Mouse (Mus musculus) forebrain, embryonic 11.5 days (tissue): ENCODE measurements at regions not wholly inside any gene's neighbourhood (a gene's known extent, or its start where the extent isn't known, plus 50 kb on each side); places are given as distances from the start of the nearest gene placed in this dataset.

ENCODE experiments used
- ATAC-seq: fragments of 200-750 bp; cut with Nextera tagmentation; replicated peaks from 2 replicates; pipeline ENCODE4 v1.8.0; 2017; ENCODE audit warnings: moderate TSS enrichment; ENCODE audit not compliant: low FRiP score
- DNase-seq: peaks from one replicate; pipeline ENCODE4 v3.0.0-alpha.2; 2017; ENCODE audit warnings: low spot score
- H3K27ac ChIP-seq: fragments of 300-500 bp; sonication (generic); 2 replicates; pipeline ENCODE4 v1.5.1; 2014; ENCODE audit warnings: low read depth, low read length
- H3K27me3 ChIP-seq: fragments of 300-500 bp; sonication (generic); 2 replicates; pipeline ENCODE4 v1.6.1; 2014; ENCODE audit warnings: mild to moderate bottlenecking, low read length, mixed read lengths; ENCODE audit not compliant: control insufficient read depth, insufficient read depth
- H3K36me3 ChIP-seq: fragments of 300-500 bp; sonication (generic); 2 replicates; pipeline ENCODE4 v1.6.1; 2014; ENCODE audit warnings: mild to moderate bottlenecking, low read length, moderate library complexity, mixed read lengths; ENCODE audit not compliant: control insufficient read depth, insufficient read depth
- H3K4me1 ChIP-seq: fragments of 300-500 bp; sonication (generic); replicated peaks from 2 replicates; pipeline ENCODE4 v1.6.1; 2014; ENCODE audit warnings: low read length, mixed read lengths; ENCODE audit not compliant: control insufficient read depth, insufficient read depth
- H3K4me2 ChIP-seq: fragments of 300-500 bp; sonication (generic); 2 replicates; pipeline ENCODE4 v1.6.1; 2014; ENCODE audit warnings: low read depth, mild to moderate bottlenecking, low read length, moderate library complexity, mixed read lengths; ENCODE audit not compliant: severe bottlenecking
- H3K4me3 ChIP-seq: fragments of 300-500 bp; sonication (generic); 2 replicates; pipeline ENCODE4 v1.5.1; 2014; ENCODE audit warnings: low read depth, low read length
- H3K9ac ChIP-seq: fragments of 300-500 bp; sonication (generic); 2 replicates; pipeline ENCODE4 v1.6.1; 2014; ENCODE audit warnings: low read length
- H3K9me3 ChIP-seq: fragments of 300-500 bp; sonication (generic); 2 replicates; pipeline ENCODE4 v1.6.1; 2016; ENCODE audit warnings: low read length, mixed read lengths; ENCODE audit not compliant: control insufficient read depth
- WGBS: fragments of 180-500 bp; shearing (Covaris S2); extraction: QIAGEN DNeasy Blood & Tissue Kit; methylation state at CpG from one replicate; pipeline ENCODE4 v1.1.7; 2014; 5-methylcytosine and 5-hydroxymethylcytosine counted together

GRCm38 (mm10) chr8:64491561-64491960 lies 201.3 kb downstream of the Cpe start:
- WGBS: 93% methylated on average over 2 of the region's 2 CpGs
- Histone ChIP-seq H3K4me2 (no peak overlapping the region), H3K4me3 (no peak overlapping the region), H3K27ac (no peak overlapping the region), H3K27me3 (no peaks in the 10 kb centered on the region), H3K4me1 (peaks cover 4% of the 10 kb centered on the region; the same call in 1 of the 2 replicates), H3K9ac (no peak overlapping the region), H3K36me3 (no peaks in the 10 kb centered on the region), H3K9me3 (no peaks in the 10 kb centered on the region)
- DNase-seq: no peak
- ATAC-seq: no peak

- DNase-seq (no peak), ATAC-seq (no peak)
- Histone ChIP-seq H3K27ac (no peak overlapping the region), H3K4me3 (no peak overlapping the region), H3K27me3 (no peaks in the 10 kb centered on the region), H3K9me3 (no peaks in the 10 kb centered on the region), H3K4me1 (no peaks in the 10 kb centered on the region), H3K4me2 (no peak overlapping the region), H3K9ac (no peak overlapping the region), H3K36me3 (no peaks in the 10 kb centered on the region)
- 77% methylated on average over 3 of the region's 3 CpGs for WGBS
These were observed 204.8 kb downstream of the Cpe start for GRCm38 (mm10) chr8:64488057-64488456.

GRCm38 (mm10) chr8:64473276-64473675 lies 219.6 kb downstream of the Cpe start:
- H3K9ac ChIP-seq: no peak overlapping the region

GRCm38 (mm10) chr8:64472801-64473270 lies 220.0 kb downstream of the Cpe start:
- WGBS: 94% methylated on average over 1 of the region's 1 CpGs
- Histone ChIP-seq H3K9ac (no peak overlapping the region), H3K4me2 (no peak overlapping the region), H3K4me3 (no peak overlapping the region), H3K4me1 (no peaks in the 10 kb centered on the region), H3K27me3 (no peaks in the 10 kb centered on the region), H3K27ac (no peak overlapping the region), H3K36me3 (no peaks in the 10 kb centered on the region), H3K9me3 (no peaks in the 10 kb centered on the region)
- DNase-seq (no peak), ATAC-seq (no peak)

More at GRCm38 (mm10) chr8:64473276-64473675, 219.6 kb downstream of the Cpe start:
- H3K27ac ChIP-seq: no peak overlapping the region
- ATAC-seq (no peak), DNase-seq (no peak)
- no peaks in the 10 kb centered on the region for H3K4me1 ChIP-seq
- H3K36me3 ChIP-seq: no peaks in the 10 kb centered on the region
- H3K4me2 ChIP-seq: no peak overlapping the region
- H3K4me3 ChIP-seq: no peak overlapping the region
- no peaks in the 10 kb centered on the region for H3K27me3 ChIP-seq
- no peaks in the 10 kb centered on the region for H3K9me3 ChIP-seq

GRCm38 (mm10) chr8:64461136-64461535 lies 231.7 kb downstream of the Cpe start:
- no peak overlapping the region for H3K9ac ChIP-seq
- H3K9me3 ChIP-seq: no peaks in the 10 kb centered on the region
- no peaks in the 10 kb centered on the region for H3K36me3 ChIP-seq
- 83% methylated on average over 4 of the region's 4 CpGs for WGBS
- H3K4me1 ChIP-seq: no peaks in the 10 kb centered on the region
- no peaks in the 10 kb centered on the region for H3K27me3 ChIP-seq
- no peak overlapping the region for H3K4me3 ChIP-seq
- H3K27ac ChIP-seq: no peak overlapping the region
- H3K4me2 ChIP-seq: no peak overlapping the region
- ATAC-seq (no peak), DNase-seq (no peak)

- ATAC-seq (no peak), DNase-seq (no peak)
- Histone ChIP-seq H3K4me3 (no peak overlapping the region), H3K27ac (no peak overlapping the region), H3K4me1 (no peaks in the 10 kb centered on the region), H3K4me2 (no peak overlapping the region), H3K9me3 (no peaks in the 10 kb centered on the region), H3K9ac (no peak overlapping the region), H3K27me3 (no peaks in the 10 kb centered on the region), H3K36me3 (no peaks in the 10 kb centered on the region)
- 70% methylated on average over 5 of the region's 5 CpGs for WGBS
These were observed 235.9 kb downstream of the Cpe start for GRCm38 (mm10) chr8:64456970-64457369.

GRCm38 (mm10) chr8:64454736-64455135 lies 238.1 kb downstream of the Cpe start:
- Histone ChIP-seq H3K4me1 (no peaks in the 10 kb centered on the region), H3K36me3 (no peaks in the 10 kb centered on the region), H3K9me3 (no peaks in the 10 kb centered on the region), H3K9ac (no peak overlapping the region), H3K4me2 (no peak overlapping the region), H3K27me3 (no peaks in the 10 kb centered on the region), H3K27ac (no peak overlapping the region), H3K4me3 (no peak overlapping the region)
- 85% methylated on average over 4 of the region's 4 CpGs for WGBS
- DNase-seq (no peak), ATAC-seq (no peak)

- Histone ChIP-seq H3K4me1 (no peaks in the 10 kb centered on the region), H3K27ac (no peak overlapping the region), H3K9ac (no peak overlapping the region), H3K9me3 (no peaks in the 10 kb centered on the region), H3K4me3 (no peak overlapping the region), H3K36me3 (no peaks in the 10 kb centered on the region), H3K27me3 (no peaks in the 10 kb centered on the region), H3K4me2 (no peak overlapping the region)
- no peak for DNase-seq
- ATAC-seq: no peak
- WGBS: 86% methylated on average over 3 of the region's 3 CpGs
These were observed 239.3 kb upstream of the Tll1 start for GRCm38 (mm10) chr8:64445366-64445765.

GRCm38 (mm10) chr8:64444429-64444828 lies 238.4 kb upstream of the Tll1 start:
- no peak overlapping the region for H3K27ac ChIP-seq
- ATAC-seq (no peak), DNase-seq (no peak)
- no peaks in the 10 kb centered on the region for H3K4me1 ChIP-seq
- no peaks in the 10 kb centered on the region for H3K36me3 ChIP-seq
- no peaks in the 10 kb centered on the region for H3K9me3 ChIP-seq
- 89% methylated on average over 5 of the region's 5 CpGs for WGBS
- no peak overlapping the region for H3K4me2 ChIP-seq
- no peaks in the 10 kb centered on the region for H3K27me3 ChIP-seq
- H3K4me3 ChIP-seq: no peak overlapping the region
- no peak overlapping the region for H3K9ac ChIP-seq
